Mouse (Mus musculus): Measurements from ENCODE around the gene 2810021J22Rik.

- TF ChIP-seq CTCF (IDR thresholded peaks at IDR 0.05; ENCODE audit: extremely low read depth, insufficient read depth, insufficient read length, insufficient replicate concordance) (no peak), POLR2A (IDR thresholded peaks at IDR 0.05; ENCODE audit: low read depth, low read length) (no peak)
These were observed 17.3 kb upstream of the 2810021J22Rik start for GRCm38 (mm10) chr11:58849731-58850130.

Measured in spleen, adult 2 months (tissue).